Mouse (Mus musculus): Measurements from ENCODE around the gene Trim56.

The Trim56 gene

DNA sequence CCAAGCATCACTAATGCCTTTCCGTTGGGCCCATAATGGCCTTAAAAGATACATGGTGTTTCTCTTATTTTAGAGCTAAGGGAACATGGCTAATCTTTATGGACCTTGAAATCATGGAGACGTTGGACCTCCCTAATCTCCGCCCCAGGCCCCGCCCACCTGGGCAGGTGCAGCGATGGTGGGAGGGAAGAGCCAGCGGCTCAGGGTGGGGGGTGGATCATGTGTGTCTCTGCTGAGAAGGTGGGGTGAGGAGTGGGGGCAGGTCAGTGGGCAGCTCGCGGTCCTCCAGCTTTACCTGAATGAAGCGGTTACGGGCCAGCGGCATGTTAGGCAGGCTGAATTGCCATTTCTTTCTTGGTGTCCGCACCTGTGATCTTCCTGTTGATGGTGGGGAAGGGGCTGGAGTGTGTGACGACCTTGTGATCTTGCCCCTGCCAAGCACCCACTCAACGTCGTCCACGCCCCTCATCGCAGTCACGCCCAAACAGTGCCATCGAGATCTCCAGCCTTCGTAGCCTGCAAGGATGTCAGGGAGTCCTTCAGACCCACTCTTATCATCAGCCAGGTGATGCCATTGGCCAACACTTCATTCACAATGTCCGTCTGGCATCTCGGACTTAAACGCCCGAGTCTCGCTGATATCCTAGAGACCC lies 5.9 kb downstream of the Trim56 start:
- DNase-seq (ENCODE audit: low read depth, low spot score) = no peak

GRCm38 (mm10) chr5:137108111-137108510 lies 7.9 kb downstream of the Trim56 start:
- DNase-seq (ENCODE audit: low read depth, low spot score) = no peak

- DNase-seq (ENCODE audit: low read depth, low spot score) = no peak
These were observed 8.3 kb downstream of the Trim56 start for GRCm38 (mm10) chr5:137107670-137108069.

- DNase-seq (ENCODE audit: low read depth, low spot score) = peak; percentile 89
These were observed 9.0 kb downstream of the Trim56 start for GRCm38 (mm10) chr5:137107024-137107423.

- no peak for DNase-seq (ENCODE audit: low read depth, low spot score)
These were observed 9.6 kb downstream of the Trim56 start for GRCm38 (mm10) chr5:137106434-137106833.

GRCm38 (mm10) chr5:137103969-137104368 lies 12.0 kb downstream of the Trim56 start:
- peak; percentile 73 for DNase-seq (ENCODE audit: low read depth, low spot score)

- peak; percentile 60 for DNase-seq (ENCODE audit: low read depth, low spot score)
These were observed 13.2 kb downstream of the Trim56 start for GRCm38 (mm10) chr5:137102575-137103522.

DNA sequence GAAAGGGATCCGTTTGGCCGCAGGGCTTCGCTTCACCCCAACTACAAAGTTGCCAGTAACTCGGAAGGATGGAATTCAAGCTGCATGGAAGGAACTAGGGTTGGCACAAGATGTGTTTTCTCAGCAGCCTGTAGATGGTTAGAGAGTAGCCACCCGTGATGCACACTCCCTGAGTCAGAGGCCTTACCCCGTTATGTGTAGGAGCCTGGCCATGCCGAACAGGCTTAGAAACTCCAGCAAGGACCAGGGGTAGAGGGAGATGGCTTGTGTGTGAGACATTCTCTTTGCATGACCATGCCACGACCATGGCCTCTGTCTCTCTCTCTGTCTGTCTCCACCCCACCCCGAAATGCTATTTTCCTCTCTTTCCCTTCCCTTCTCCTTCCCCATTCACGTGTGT lies 13.9 kb downstream of the Trim56 start:
- no peak for DNase-seq (ENCODE audit: low read depth, low spot score)

DNA sequence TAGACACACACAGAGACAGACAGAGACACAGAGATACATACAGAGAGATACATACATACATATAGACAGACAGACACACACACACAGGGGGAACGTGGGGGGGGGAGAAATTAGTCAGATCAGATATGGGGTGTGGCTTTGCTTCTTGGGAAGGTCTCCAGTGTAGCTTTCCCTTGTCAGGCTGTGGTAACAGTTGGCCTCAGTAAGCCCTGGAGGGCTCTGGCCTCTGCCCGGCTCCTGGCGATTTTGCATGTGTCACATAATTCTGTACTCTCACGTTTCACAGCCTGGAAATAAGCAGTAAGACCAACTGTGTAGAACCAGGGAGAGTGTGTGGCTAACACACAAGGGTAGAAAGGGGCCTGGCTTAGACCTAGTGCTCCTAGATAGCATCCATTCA lies 15.3 kb downstream of the Trim56 start:
- no peak for DNase-seq (ENCODE audit: low read depth, low spot score)

GRCm38 (mm10) chr5:137098418-137098817 lies 17.6 kb downstream of the Trim56 start:
- no peak for DNase-seq (ENCODE audit: low read depth, low spot score)

- DNase-seq (ENCODE audit: low read depth, low spot score) = no peak
These were observed 20.0 kb downstream of the Trim56 start for GRCm38 (mm10) chr5:137096037-137096436.

DNA sequence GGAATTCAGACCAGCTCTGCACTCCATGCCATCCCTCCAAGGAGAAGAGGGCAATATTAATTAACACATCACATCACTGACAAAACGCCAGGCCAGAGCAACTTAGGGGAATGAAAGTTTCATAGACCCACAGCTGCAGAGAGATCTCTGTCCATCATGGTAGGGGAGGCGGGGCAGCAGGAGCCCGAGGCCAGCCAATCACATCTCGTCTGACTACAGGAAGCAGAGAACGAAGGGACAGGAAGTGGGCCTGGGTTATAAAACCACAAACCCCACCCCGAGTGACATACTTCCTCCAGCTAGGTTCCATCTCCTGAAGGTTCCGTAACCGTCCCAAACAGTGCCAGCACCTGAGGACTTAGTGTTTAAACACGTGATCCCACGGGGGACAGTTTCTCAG lies 20.9 kb downstream of the Trim56 start:
- DNase-seq (ENCODE audit: low read depth, low spot score) = no peak

- no peak for DNase-seq (ENCODE audit: low read depth, low spot score)
These were observed 22.3 kb downstream of the Trim56 start for GRCm38 (mm10) chr5:137093720-137094119.

GRCm38 (mm10) chr5:137091560-137091959 lies 24.4 kb downstream of the Trim56 start:
- no peak for DNase-seq (ENCODE audit: low read depth, low spot score)

DNA sequence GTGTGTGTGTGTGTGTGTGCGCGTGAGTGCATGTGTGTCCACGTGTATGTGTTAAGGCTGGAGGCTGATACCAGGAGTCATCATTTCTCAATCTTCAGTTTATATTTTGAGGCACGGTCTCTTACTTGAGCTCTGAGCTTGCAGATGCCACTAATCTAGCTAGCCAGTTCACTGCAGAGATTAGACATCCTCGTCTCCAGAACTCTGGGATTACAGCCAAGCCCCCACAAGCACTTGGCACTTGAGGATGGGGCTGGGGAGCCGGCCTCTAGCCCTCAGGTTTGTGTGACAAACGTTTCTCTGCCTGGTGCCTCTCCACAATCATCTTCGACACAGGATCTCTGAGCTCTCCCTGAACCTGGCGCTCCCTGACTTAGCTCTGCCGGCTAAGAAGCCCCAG lies 25.1 kb downstream of the Trim56 start:
- DNase-seq (ENCODE audit: low read depth, low spot score) = no peak

DNA sequence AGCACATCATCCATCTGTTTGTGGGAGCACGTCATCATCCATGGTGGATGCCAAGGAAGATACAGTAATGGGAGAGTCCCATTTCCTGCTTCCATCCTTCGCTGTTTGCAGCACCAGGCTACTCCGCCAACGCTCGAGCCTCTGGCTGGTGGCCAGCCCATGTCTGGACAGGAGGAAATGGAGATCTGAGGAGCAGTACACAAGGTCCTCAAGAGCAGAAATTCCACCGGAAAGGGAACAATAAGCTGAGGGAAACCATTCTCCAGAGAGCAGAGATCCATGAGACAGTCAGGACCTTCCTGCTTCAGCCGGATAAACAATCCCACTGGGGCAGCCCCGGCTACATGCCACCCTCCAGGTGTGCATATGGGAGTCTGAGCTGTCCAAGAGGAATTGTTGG lies 28.6 kb downstream of the Trim56 start:
- DNase-seq (ENCODE audit: low read depth, low spot score) = no peak

DNA sequence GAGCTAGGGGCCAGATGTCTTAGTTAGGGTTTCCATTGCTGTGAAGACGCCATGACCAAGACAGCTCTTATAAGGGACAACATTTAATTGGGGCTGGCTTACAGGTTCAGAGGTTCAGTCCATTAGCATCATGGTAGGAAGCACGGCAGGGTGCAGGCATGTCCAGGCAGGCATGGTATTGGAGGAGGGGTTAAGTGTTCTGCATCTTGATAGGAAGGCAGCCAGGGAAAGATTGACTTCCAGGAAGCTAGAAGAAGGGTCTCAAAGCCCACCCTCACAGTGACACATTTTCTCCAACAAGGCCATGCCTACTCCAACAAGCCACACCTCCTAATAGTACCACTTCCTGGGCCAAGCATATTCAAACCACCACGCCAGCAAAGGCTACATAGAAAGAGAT lies 30.3 kb downstream of the Trim56 start:
- DNase-seq (ENCODE audit: low read depth, low spot score) = peak; percentile 61

DNA sequence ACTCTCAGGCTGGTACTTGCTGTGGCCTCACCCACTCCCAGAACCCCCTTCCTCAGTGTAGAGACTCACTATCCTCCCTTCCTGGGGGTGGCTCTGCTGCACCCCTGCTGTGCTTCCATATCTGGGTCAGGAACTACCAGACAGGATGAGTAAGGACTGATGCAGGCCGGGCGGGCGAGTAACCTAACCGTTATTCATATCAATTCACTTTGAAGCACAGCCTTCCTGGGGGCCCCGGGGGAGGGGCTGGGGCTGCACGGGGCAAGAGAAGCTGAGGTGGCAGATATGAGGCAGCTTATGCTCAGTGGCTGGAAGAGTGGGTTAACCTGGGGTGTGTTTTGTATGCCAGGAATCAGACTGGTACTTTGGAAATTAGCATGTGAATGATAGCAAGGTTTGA lies 31.0 kb downstream of the Trim56 start:
- no peak for DNase-seq (ENCODE audit: low read depth, low spot score)

- DNase-seq (ENCODE audit: low read depth, low spot score) = no peak
These were observed 33.0 kb downstream of the Trim56 start for GRCm38 (mm10) chr5:137083051-137083450.

- DNase-seq (ENCODE audit: low read depth, low spot score) = peak; percentile 52
These were observed 36.2 kb downstream of the Trim56 start for GRCm38 (mm10) chr5:137079849-137080248.

- DNase-seq (ENCODE audit: low read depth, low spot score) = no peak
These were observed 37.4 kb downstream of the Trim56 start for GRCm38 (mm10) chr5:137078616-137079015.

GRCm38 (mm10) chr5:137078041-137078440 lies 38.0 kb downstream of the Trim56 start:
- no peak for DNase-seq (ENCODE audit: low read depth, low spot score)

DNA sequence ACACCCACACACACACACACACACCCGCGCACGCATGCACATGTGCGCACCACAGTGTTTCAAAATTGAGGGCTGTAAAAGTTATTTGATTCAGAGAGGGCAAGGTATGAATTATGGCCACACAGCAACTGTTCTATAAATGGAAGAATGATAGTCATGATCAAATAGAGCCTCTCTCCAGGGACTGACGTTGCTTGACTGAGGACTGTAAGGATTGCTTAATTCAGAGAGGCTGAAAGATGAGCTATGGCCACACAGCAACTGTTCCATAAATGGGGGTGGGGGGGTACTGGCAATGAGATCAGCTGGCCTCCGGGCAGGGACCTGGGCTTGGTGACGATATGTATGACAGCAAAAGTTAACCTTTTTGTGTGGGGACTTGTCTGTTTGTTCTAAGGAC lies 38.8 kb downstream of the Trim56 start:
- no peak for DNase-seq (ENCODE audit: low read depth, low spot score)
